Mouse (Mus musculus) ES-Bruce4 (cell line): ENCODE data around the gene Galntl6.

Experiments used
- CTCF ChIP-seq: IDR thresholded peaks from one replicate; pipeline ENCODE4 v1.8.1; 2011; ENCODE audit warnings: low read depth, low read length
- EP300 ChIP-seq: IDR thresholded peaks from 2 replicates; pipeline ENCODE4 v1.6.1; 2011; ENCODE audit warnings: low read depth, low read length; ENCODE audit not compliant: insufficient read depth
- POLR2A ChIP-seq: IDR thresholded peaks from one replicate; pipeline ENCODE4 v1.8.1; 2011; ENCODE audit warnings: low read length; ENCODE audit not compliant: insufficient read depth

DNA sequence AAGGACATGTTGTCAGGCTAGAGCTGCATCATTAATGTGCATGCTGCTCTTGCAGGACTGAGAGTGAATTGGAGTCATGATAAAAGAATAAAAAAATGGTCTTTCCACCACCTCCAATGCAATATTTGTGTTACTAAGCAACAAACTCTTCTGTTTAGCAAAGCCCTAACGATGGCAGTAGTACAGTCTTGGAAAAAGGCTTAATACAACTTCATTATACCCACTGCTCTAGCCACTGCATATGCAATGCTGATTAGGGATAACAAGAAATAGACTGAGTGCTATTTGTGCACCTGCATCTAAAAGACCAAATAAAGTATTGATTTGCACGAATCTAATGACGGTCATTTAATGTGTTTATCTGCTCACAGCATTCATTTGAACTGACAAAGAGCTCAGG is 880.2 kb downstream of the Galntl6 start:
- TF ChIP-seq CTCF: no peak
- no peak for TF ChIP-seq POLR2A
- TF ChIP-seq EP300: no peak
